Mouse (Mus musculus): ENCODE results near the gene Rrn3.
"Not testable (repeated sequence)": the region's sequence is repeated elsewhere in the genome, so short reads cannot be mapped to it uniquely, and the experiment has no call there.

The Rrn3 gene

DNA sequence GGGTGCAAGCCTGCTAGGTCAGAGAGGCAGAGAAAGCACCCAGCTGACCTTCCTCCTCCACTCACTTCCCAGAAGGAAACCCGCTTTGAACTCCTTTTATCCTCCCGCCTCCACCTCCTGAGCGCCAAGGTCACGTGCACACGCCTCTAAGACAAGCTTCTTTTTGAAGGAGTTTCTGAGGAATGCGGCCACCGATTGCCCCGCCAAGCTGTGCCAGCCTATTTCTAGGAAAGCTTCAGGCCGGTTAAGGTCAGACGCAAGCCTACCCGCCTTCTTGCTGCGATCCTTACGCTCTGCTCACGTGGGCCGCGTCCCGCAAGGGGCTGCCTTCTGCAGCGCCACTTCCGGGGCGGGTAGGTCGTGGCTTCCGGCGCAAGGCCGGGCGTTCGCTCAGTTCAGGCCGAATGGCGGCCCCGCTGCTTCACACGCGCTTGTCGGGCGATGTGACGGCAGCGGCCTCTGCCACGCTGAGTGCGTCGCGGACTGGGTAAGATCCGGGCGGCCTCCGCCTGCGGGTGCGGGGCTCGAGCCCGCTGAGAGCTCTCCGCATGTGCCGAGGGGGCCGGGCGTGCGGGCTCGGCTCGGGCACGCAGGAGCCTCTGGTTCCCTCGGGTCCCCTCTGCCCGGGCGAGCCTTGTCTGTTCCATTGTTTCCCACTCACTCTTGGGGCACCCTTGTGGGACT, at the start of gene Rrn3:
Gene Rrn3 (plus strand): TSS at position 356 of the 684 bp plus-strand sequence.
- DNase-seq: peak; percentile 90 to 92

DNA sequence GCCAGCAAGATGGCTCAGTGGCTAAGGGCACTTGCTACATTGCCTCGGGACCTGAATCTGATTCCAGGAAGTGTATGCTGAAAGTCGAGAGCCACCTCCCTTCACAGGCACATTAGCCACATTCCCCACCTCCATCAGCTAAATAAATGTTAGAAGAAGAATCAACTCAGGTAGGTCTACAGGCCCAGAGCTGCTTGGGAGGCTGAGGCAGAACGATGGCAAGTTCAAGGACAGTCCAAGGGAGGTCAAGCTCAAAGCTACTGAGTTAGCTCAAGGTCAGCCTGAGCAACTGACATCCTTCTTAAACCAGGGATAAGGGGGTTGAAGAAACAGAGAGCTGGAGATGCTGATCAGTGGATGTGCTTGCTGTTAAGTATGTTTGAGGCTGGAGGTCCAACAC, 47.7 kb upstream of the Rrn3 start:
- DNase-seq: no peak

DNA sequence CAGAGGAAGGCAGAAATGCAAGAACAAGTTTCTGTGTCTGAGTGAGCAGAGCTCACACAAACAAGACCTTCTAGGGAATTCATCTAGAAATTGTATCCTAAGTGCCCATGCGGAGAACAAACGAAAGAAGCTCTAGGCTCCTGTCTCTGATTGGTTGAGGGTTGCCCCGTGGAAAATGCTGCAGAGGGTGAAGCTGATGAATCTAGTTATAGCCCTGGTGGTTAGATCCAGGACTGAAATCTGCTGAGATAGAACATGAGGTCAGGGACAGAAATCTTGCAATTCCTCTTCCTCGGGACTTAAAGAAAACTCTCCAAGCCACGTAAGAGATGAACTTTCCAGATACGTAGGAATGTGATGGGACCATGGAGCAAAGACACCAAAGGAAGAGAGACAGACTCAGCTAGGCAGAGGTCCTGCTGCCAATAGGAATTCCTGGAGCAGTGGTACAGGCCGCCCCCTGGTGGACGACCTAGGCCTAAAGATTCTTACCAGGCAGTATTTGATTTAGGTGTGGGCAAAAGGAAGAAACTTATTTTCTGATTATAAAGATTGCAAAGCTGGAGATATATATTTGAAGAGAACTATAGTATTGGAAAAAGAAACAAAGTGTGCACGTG, 46.9 kb upstream of the Rrn3 start:
- peak; percentile 86 to 91 for DNase-seq

GRCm38 (mm10) chr16:13735977-13736376, 44.5 kb upstream of the Rrn3 start:
- DNase-seq: no peak

DNA sequence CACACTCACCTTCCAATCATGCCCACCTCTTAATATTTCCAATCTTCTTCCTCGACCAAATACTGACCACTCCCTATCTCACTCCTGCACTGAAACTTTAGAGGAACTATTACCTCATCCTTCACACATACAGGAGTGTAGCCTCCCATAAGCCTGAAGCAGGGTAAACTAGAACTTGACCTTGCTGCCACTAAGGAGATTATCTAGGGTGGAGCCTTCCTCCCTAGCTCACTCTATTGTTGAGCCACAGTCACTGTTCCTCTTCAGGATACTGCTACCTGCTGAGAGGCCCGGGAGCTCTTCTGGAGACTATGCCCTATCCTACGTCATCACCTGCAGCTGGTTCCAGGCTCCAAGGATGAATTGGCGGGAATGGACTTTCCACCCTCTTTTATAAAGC, 41.5 kb upstream of the Rrn3 start:
- not testable (repeated sequence) for DNase-seq

- no peak for DNase-seq
Measured at GRCm38 (mm10) chr16:13740844-13741243, 39.7 kb upstream of the Rrn3 start.

- DNase-seq: no peak
Measured at GRCm38 (mm10) chr16:13747708-13748107, 32.8 kb upstream of the Rrn3 start.

DNA sequence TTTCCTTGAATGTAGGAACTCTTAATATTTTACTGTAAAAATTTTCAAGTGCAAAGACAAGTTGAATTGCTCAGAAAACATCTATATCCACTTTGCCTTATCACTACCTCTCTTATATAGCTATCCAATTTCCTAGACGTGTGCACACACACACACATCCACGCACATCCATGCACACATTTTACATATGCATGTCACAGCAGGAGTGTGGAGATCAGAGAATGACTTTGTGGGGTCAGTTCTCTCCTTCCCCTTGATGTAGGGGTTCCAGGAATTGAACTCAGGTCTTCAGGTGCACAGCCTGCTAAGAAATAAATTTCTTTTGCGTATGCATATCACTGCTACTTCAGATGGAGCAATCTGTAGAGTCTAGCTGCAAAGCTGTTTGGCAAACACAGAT, 32.4 kb upstream of the Rrn3 start:
- DNase-seq: no peak

DNA sequence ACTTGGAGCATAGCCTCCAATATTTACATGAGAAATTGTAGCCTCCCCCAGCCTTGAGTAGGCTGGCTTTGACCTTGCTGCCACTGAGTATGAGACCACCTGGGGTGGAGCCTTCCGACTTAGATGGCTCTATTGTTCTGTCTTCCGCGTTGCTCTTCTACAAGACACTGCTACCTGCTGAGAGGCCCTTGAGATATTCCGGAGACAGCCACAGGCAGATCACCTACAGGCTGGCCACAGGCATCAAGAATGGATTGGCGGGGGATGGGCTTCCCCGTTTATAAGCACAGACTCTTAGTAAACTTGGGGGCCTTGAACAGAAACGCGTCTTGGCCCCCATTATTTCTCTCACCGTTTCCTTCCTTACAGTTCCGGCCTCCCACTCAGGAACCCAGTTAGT, 31.7 kb upstream of the Rrn3 start:
- DNase-seq: not testable (repeated sequence)

GRCm38 (mm10) chr16:13749306-13749705, 31.2 kb upstream of the Rrn3 start:
- DNase-seq: no peak

GRCm38 (mm10) chr16:13749981-13750380, 30.5 kb upstream of the Rrn3 start:
- DNase-seq: no peak

- DNase-seq: no peak
Measured at GRCm38 (mm10) chr16:13750626-13751025, 29.9 kb upstream of the Rrn3 start.

DNA sequence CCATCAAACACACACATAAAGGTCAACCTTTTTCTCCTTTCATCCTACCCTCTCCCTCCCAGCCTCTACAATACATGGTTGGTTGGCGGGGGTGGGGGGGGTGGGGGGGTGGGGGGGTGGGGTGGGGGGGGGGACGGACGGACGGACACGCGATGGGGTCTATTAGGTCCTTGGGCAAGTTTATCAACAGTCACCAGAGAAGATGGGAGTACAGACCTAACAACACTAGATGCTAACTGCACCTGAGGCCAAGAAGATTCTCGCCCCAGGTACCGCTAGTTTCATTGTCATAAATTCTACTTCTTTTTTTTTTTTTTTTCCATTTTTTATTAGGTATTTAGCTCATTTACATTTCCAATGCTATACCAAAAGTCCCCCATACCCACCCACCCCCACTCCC, 26.5 kb upstream of the Rrn3 start:
- DNase-seq: no peak

- DNase-seq: peak; percentile 96 to 97
Measured at GRCm38 (mm10) chr16:13754400-13755190, 25.9 kb upstream of the Rrn3 start.

DNA sequence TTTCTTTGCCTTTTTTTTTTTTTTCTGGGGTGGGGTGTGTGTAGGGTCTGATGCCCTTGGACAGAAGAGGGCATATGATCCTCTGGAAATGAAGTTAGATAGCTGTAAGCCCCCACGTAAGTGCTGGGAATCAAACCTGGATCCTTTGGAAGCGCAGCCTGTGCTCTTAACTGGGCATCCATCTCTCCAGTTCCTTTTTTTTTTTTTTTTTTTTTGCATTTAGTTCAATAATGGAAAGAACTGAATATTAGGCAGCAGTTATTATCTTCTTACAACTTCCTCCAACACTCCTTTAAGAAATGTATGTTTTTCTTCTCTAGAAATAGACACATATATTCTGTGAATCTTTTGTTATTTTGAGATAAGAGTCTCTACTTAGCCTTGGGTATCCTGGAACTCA, 22.7 kb upstream of the Rrn3 start:
- no peak for DNase-seq

- DNase-seq: not testable (repeated sequence)
Measured at GRCm38 (mm10) chr16:13762807-13763206, 17.7 kb upstream of the Rrn3 start.

GRCm38 (mm10) chr16:13764519-13764918, 16.0 kb upstream of the Rrn3 start:
- no peak for DNase-seq

DNA sequence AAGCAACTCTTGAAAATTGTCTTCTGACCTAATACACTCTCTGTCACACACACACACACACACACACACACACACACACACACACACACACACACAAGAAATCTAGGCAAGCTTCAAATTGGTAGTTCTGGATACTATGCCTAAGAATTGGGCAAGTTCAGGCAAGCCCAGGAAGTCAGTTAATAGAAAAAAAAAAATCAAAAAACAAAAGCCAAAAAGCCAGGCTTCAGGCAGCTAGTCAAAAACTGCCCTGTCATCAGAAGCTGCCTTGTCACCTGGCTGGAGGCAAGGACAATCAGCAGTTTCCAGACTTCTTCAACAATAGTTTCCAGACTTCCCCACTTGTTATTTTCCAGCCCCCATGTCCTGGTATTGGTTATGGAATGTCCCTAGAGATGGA, 14.1 kb upstream of the Rrn3 start:
- DNase-seq: no peak

- DNase-seq: not testable (repeated sequence)
Measured at GRCm38 (mm10) chr16:13771603-13772002, 8.9 kb upstream of the Rrn3 start.

- not testable (repeated sequence) for DNase-seq
Measured at GRCm38 (mm10) chr16:13772051-13772450, 8.5 kb upstream of the Rrn3 start.

GRCm38 (mm10) chr16:13774011-13774410, 6.5 kb upstream of the Rrn3 start:
- not testable (repeated sequence) for DNase-seq

DNA sequence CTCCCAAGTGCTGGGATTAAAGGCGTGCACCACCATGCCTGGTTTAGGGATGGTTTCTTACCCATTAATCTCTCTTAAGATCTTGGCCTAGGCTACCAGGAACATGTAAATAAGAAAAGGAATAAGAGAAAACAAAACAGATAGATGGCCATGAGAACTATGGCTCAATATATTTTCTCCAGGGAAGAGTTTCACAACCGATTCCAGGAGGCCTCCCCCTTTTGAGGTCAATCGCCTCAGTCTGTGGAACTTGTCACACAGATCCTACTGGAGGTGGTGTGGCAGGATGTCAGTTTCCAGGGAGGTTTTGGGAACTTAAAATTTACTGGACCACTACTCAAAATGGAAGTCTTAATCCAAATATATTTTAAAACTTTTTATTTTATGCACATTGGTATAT, 5.9 kb upstream of the Rrn3 start:
- not testable (repeated sequence) for DNase-seq

- peak in 1 of 2 experiments; percentile 10 for DNase-seq
Measured at GRCm38 (mm10) chr16:13781216-13781615, 708 bp downstream of the Rrn3 start.

DNA sequence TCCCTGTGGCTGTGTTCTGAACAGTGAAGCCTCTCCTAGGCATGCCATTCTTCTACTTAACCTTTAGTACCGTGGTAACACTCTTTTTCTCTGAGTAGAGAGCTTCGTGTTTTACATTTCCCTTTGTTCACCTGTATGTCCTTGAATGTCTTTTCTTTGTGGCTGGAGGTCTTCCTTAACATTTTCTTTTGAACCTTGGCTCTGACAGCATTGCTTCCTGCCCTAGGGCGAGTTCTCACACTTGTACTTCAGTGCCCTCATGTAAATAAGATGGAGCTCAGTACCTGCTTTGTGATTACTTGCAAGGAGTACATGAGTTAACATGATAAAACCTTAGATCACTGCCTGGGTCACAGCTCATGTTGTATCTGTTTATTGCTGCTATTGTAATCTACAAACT, 5.4 kb downstream of the Rrn3 start:
- DNase-seq: no peak
